Mouse (Mus musculus): ENCODE data around the gene Peak1.
"Not testable (repeated sequence)": the region's sequence is repeated elsewhere in the genome, so short reads cannot be mapped to it uniquely, and the experiment has no call there.

Gene Peak1

GRCm38 (mm10) chr9:56417948-56418737 is at the start of gene Peak1, which contains the start of gene Hmg20a:
Gene Peak1, minus strand, starts transcription at chr9:56418067.
Gene Hmg20a, plus strand, starts transcription at chr9:56418609.
- DNase-seq (ENCODE audit: low spot score), result peak; percentile 100

DNA sequence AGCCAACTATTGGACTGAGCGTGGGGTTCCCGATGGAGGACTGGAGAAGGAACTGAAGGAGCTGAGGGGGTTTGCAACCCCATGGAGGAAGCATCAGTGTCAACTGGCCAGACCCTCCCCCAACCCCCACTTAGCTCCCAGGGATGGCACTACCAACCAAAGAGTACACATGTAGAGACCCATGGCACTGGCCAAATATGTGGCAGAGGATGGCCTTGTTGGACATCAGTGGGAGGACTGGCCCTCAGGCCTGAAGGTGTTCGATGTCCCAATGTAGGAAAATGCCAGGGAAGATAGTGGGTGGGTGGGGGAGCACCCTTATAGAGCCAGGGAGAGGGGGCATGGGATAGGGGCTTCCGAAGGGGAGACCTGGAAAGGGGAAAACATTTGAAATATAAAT is 48.4 kb upstream of the Peak1 start:
- DNase-seq (ENCODE audit: low spot score), result no peak

- DNase-seq (ENCODE audit: low spot score), result peak; percentile 85
These were observed 47.2 kb upstream of the Peak1 start for GRCm38 (mm10) chr9:56464863-56465654.

DNA sequence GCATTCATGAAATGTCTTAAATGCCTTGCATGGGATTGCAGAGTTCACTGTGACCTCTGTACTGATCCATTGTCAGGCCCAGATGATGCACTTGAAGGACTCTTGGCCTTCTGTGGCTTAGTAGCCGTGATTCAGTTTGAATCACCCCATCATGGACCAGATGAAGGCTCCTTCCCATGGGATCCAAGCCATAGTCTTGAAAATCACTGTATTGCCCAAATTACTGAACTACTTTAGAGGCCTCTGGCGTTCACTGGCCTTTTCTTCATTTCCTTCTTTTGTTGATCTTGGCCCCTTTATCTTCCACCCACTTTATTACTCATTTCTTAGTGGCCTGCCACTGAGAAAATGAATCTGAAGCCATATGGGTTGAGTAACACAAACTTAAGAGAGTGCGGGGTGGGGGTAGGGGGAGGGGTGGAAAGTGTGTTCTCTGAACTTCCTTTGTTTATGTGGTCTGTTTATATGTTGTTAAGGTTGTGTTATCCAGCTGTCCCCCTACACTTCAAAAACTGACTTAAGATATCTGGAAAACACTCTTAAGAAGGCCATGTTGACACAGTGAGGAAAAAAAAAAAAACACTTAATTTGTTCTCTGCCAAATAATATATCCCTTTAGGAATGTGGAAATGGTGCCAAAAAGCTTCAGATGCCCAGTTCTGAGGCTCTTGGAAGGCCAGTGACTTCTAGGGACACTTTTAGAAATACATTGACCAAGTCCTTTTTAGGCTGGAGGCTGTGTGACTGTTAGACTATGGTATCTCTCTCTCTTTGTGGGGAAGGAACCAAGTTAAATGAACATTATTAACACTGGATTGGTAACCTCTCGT is 46.0 kb upstream of the Peak1 start:
- DNase-seq (ENCODE audit: low spot score), result no peak

- no peak for DNase-seq (ENCODE audit: low spot score)
These were observed 45.2 kb upstream of the Peak1 start for GRCm38 (mm10) chr9:56463046-56463445.

DNA sequence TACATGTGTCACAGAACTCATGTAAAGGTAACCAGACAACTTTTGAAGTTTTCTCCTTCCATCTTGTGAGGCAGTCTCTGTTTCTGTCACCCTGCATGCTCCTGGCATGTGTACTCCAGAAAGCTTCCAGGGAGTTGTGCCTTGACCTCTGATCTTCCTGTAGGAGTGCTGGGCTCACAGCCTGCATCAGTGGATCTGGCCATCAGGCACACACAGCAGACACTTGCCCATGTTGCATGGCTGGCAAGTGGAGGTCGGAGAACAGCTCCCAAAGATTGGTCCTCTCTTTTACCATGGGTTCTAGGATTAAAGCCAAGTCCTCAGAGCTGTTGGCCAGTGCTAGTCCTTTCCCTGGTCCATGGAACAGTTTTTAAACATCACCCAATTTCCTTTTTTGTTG is 44.7 kb upstream of the Peak1 start:
- DNase-seq (ENCODE audit: low spot score), result no peak

GRCm38 (mm10) chr9:56460987-56461386 is 43.1 kb upstream of the Peak1 start:
- no peak for DNase-seq (ENCODE audit: low spot score)

DNA sequence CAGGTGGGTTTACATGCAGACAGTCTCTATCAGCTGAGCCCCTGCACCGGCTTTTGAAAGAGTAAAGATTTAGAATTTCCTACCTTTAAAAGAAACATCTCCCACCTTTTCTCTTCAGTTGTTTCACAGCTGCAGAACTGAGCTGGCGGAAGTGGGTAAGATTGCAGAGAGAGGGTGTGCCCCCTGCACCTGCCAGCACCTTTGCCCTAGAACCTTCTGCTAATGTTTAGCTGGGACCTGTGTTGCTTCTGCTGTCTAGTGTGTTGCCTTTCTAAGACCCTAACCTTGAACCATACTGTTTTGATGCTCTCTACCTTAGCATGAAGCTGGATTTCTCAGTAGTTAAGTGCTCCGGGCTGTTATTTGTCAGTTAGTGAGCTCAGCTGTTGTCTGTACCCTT is 38.6 kb upstream of the Peak1 start:
- peak; percentile 39 for DNase-seq (ENCODE audit: low spot score)

GRCm38 (mm10) chr9:56453038-56453815 is 35.4 kb upstream of the Peak1 start:
- DNase-seq (ENCODE audit: low spot score), result no peak

GRCm38 (mm10) chr9:56451570-56451969 is 33.7 kb upstream of the Peak1 start:
- DNase-seq (ENCODE audit: low spot score), result no peak

- DNase-seq (ENCODE audit: low spot score), result no peak
These were observed 21.8 kb upstream of the Peak1 start for GRCm38 (mm10) chr9:56439699-56440098.

DNA sequence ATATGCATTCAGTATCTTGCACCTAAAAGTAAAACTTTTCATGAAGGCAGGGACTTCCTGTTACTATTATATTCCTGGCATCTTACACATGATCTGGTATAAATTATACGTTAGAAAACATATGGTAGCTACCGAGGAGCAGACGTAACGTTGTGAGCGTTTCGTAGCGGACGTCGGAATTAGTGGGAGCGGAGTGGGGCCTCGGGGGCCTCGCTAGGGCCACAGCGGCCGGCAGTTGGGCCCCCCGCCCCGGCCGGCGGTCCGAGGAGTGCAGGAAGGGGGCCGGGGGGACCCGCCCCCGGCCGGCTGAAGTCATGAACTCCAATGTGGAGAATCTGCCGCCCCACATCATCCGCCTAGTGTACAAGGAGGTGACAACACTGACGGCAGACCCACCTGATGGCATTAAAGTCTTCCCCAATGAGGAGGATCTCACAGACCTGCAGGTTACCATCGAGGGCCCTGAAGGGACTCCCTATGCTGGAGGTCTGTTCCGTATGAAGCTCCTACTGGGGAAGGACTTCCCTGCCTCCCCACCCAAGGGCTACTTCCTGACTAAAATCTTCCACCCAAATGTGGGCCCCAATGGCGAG is 19.5 kb upstream of the Peak1 start:
- not testable (repeated sequence) for DNase-seq (ENCODE audit: low spot score)

DNA sequence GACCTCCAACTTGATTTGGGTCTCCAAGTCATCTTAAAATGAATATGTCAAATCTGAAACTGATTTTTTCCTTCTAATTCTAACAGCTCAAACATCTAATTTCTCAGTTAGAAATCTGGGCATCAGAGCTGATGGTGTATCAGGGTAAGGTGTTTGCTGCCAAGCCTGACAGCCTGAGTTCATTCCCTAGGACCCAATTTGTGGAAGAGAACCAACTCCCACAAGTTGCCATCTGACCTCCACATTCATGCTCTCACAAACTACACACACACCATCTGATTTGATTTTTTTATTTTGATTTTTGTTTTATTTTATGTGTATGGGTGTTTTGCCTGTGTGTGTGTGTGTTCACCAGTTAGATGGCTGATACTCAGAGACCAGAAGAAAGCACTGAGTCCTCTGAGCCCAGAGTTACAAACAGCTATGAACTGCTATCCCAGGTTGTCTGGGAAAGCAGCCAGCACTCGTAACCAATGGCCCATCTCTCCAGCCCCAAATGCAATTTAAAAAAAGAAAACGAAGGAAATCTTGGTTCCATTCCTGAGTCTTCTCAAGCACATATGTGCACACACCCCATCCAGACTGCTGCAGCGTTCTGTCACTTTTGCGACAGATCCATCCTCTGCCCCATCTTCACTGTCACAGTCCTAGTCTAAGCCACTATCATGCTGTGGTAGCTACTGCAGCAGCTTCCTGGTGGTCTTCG is 18.1 kb upstream of the Peak1 start:
- DNase-seq (ENCODE audit: low spot score), result no peak

DNA sequence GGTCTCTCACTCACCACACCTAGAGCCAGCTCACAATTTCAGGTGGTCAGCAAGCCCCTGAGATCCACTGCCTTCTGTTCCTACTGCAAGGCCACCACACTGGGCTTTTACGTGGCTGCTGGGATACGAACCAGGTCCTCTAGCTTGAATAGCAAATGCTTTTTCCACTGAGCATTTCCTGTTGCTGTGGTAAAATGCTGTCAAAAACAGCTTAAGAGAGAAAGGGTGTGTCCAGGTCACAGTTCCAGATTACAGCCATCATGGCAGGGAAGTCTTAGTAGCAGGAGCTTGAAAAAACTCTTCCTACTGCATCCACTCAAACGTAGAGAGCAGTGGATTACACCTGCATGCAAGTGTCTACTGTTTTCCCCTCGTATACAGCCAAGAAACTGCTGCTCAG is 7.0 kb upstream of the Peak1 start:
- peak; percentile 27 for DNase-seq (ENCODE audit: low spot score)

DNA sequence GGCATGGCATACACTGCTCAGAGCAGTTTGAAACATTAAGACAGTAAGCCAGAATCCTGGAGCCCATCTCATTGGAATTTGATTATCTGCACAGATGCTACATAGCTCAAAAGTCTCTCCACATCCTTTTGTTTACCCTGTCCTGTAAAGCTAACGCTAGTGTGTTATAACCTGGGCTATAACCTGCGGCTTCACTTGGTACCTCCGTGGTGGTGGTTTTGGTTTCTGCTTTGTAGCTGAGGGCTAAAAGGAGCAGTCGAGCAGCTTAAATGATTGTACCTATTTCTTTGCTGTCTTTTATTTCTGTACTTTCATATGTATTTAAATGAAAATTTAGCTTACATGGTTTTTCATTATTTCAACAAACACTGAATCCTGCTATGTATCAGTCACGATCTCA is 4.1 kb upstream of the Peak1 start:
- peak; percentile 69 for DNase-seq (ENCODE audit: low spot score)

DNA sequence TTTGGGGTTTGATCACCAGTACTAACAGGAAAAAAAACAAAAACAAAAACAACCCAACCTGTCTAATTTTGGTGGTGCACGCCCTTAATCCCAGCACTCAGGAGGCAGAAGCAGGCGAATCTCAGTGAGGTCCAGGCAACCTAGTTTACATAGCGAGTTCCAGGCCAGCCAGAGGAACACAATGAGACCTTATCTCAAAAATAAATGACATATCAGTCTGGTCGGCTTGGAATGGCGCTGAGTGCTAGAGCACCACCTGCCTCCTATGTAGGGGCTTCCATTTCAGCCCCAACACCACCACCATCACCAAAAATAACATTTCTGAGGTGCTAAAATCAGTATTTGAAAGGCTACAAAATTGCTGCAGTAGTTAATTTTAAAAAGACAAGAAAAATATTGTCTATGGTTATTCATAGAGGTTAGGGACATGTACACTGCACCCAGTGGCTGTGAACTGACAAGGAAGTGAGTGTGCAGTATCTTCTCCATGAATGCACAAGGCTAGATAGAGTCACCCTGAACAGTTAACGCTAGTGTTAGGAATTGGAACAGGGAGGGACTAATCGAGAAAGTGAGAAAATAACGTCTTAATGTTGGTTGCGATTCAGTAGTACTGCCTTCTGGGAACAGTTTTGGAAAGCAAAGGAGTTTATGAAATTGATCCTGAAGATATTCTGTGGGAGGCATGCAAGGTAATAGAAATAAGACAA is 3.2 kb upstream of the Peak1 start:
- DNase-seq (ENCODE audit: low spot score), result no peak

- DNase-seq (ENCODE audit: low spot score), result no peak
These were observed 2.4 kb upstream of the Peak1 start for GRCm38 (mm10) chr9:56420236-56420635.

GRCm38 (mm10) chr9:56418738-56419239 is 922 bp upstream of the Peak1 start:
- DNase-seq (ENCODE audit: low spot score), result peak; percentile 97

GRCm38 (mm10) chr9:56417415-56417947 is 386 bp downstream of the Peak1 start:
- peak; percentile 84 for DNase-seq (ENCODE audit: low spot score)
